Mouse (Mus musculus) intestine, embryonic 16.5 days (tissue): ENCODE results near the gene Zfp950. TPM values are rescaled to one million over a fixed set of nuclear protein-coding genes. Genes with fewer than 3 reads are reported as not detected.

ENCODE experiments used
- ATAC-seq: fragments of 200-750 bp; cut with Nextera tagmentation; 2 replicates; pipeline ENCODE4 v1.8.0; 2017; ENCODE audit warnings: moderate TSS enrichment, moderate library complexity
- H3K27ac ChIP-seq: fragments of 300-500 bp; sonication (generic); 2 replicates; pipeline ENCODE4 v1.5.1; 2014; ENCODE audit warnings: mild to moderate bottlenecking, low read length
- H3K27me3 ChIP-seq: fragments of 300-500 bp; sonication (generic); replicated peaks from 2 replicates; pipeline ENCODE4 v1.6.1; 2014; ENCODE audit warnings: low read length, control low read depth, mixed read lengths; ENCODE audit not compliant: control insufficient read depth, insufficient read depth
- H3K36me3 ChIP-seq: fragments of 300-500 bp; sonication (generic); 2 replicates; pipeline ENCODE4 v1.6.1; 2014; ENCODE audit warnings: low read length, control low read depth; ENCODE audit not compliant: control insufficient read depth, insufficient read depth
- H3K4me1 ChIP-seq: fragments of 300-500 bp; sonication (generic); 2 replicates; pipeline ENCODE4 v1.6.1; 2014; ENCODE audit warnings: low read length, control low read depth, mixed read lengths; ENCODE audit not compliant: control insufficient read depth, insufficient read depth
- H3K4me2 ChIP-seq: fragments of 300-500 bp; sonication (generic); 2 replicates; pipeline ENCODE4 v1.6.1; 2014; ENCODE audit warnings: low read depth, low read length, control low read depth
- H3K4me3 ChIP-seq: fragments of 300-500 bp; sonication (generic); 2 replicates; pipeline ENCODE4 v1.5.1; 2014; ENCODE audit warnings: mild to moderate bottlenecking, low read length
- H3K9ac ChIP-seq: fragments of 300-500 bp; sonication (generic); 2 replicates; pipeline ENCODE4 v1.6.1; 2014; ENCODE audit warnings: low read depth, low read length
- H3K9me3 ChIP-seq: fragments of 300-500 bp; sonication (generic); 2 replicates; pipeline ENCODE4 v1.6.1; 2016; ENCODE audit warnings: low read length, control low read depth; ENCODE audit not compliant: control insufficient read depth
- WGBS: fragments of 180-500 bp; shearing (Covaris S2); extraction: QIAGEN DNeasy Blood & Tissue Kit; methylation state at CpG from one replicate; pipeline ENCODE4 v1.1.7; 2014; 5-methylcytosine and 5-hydroxymethylcytosine counted together
- polyA plus RNA-seq: library from polyadenylated mRNA; unstranded; fragments of >200 nt; fragmentation: Nextera tagmentation; extraction: Ambion mirVana; gene quantifications from 2 replicates; pipeline ENCODE4 v1.2.1, GENCODE M21; 2015

The Zfp950 gene
- polyA plus RNA-seq, 1 experiment from 2014 or later = 34.2 TPM

- Histone ChIP-seq H3K36me3 (no peaks in the 10 kb centered on the region), H3K9ac (no peak overlapping the region), H3K27ac (no peak overlapping the region), H3K4me1 (no peaks in the 10 kb centered on the region), H3K4me3 (no peak overlapping the region), H3K9me3 (no peaks in the 10 kb centered on the region), H3K4me2 (no peak overlapping the region), H3K27me3 (no peaks in the 10 kb centered on the region)
- ATAC-seq = no peak
- 86% methylated on average over 1 of the region's 1 CpGs for WGBS
Observed at GRCm38 (mm10) chr19:61065011-61065410, 75.6 kb downstream of the Zfp950 start.

GRCm38 (mm10) chr19:61064386-61064785, 76.3 kb downstream of the Zfp950 start:
- no peak overlapping the region for H3K4me3 ChIP-seq
- no peak for ATAC-seq
- no peak overlapping the region for H3K9ac ChIP-seq
- H3K27ac ChIP-seq = no peak overlapping the region
- 69% methylated on average over 3 of the region's 3 CpGs for WGBS
- no peaks in the 10 kb centered on the region for H3K9me3 ChIP-seq
- H3K36me3 ChIP-seq = no peaks in the 10 kb centered on the region
- no peaks in the 10 kb centered on the region for H3K4me1 ChIP-seq
- no peaks in the 10 kb centered on the region for H3K27me3 ChIP-seq
- no peak overlapping the region for H3K4me2 ChIP-seq

GRCm38 (mm10) chr19:61057581-61057980, 83.1 kb downstream of the Zfp950 start:
- peak; percentile 62; the same call in 1 of the 2 replicates for ATAC-seq
- Histone ChIP-seq H3K9ac (no peak overlapping the region), H3K9me3 (no peaks in the 10 kb centered on the region), H3K4me1 (peaks cover 14% of the 10 kb centered on the region), H3K4me3 (no peak overlapping the region), H3K36me3 (no peaks in the 10 kb centered on the region), H3K27ac (0 out of 2 replicates have a peak overlapping the region, but pooled peaks have one; percentile 34), H3K4me2 (no peak overlapping the region), H3K27me3 (no peaks in the 10 kb centered on the region)
- 3% methylated on average over 3 of the region's 3 CpGs for WGBS

DNA sequence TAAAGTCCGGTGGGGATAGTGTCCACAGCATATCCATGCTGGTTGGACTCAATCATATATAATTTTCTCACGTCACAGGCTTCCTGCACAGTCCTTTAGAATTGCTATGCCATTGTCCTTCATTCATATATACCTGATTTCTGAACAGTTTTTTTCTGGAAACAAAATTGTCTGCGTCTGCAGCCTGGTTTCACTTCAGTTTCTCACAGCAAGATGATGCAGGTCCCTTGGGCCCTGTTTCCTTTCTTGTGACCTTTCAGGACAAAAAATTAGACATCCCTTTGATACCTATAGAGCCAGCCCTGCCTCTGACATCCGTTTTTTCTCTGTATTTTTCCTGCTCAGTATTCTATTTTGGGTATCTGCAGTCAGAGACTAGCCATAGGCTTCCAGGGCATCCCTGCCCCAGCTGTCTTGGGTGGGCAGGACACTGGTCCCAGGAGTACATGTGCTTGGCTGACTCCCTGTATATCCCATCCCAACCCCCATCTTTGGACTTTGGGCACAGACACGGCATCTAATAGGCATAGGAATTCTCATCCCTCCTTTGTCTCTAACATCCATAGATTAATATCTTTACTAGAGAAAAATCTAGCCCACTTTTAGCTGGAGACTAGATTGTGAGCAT, 83.7 kb downstream of the Zfp950 start:
- H3K4me1 ChIP-seq = peaks cover 14% of the 10 kb centered on the region
- no peak for ATAC-seq
- 51% methylated on average over 5 of the region's 5 CpGs for WGBS
- H3K9ac ChIP-seq = no peak overlapping the region
- H3K27ac ChIP-seq = no peak overlapping the region
- no peak overlapping the region for H3K4me2 ChIP-seq
- H3K9me3 ChIP-seq = no peaks in the 10 kb centered on the region
- H3K27me3 ChIP-seq = no peaks in the 10 kb centered on the region
- H3K4me3 ChIP-seq = no peak overlapping the region
- no peaks in the 10 kb centered on the region for H3K36me3 ChIP-seq

DNA sequence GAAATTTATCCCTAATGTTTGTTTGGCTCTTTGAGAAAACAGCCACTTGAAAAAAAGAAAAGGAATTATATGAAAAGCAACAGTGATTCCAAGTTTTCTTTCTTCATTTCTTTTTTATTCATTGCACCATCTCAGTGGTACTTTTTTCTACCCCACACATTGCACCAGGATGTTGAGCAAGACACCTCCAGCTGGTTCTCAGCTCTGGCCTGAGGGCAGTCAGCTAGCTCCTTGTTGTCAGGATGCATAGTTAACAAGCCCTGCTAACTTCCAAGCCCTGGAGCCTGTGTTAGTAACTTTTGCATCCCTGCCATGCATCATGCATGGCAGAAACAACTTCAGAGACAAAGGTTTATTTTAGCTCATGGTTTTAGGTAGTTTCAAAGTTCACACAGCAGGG, 87.9 kb downstream of the Zfp950 start:
- Histone ChIP-seq H3K27me3 (no peaks in the 10 kb centered on the region), H3K27ac (no peak overlapping the region), H3K36me3 (no peaks in the 10 kb centered on the region)

GRCm38 (mm10) chr19:61052008-61052407, 88.6 kb downstream of the Zfp950 start:
- Histone ChIP-seq H3K4me3 (no peak overlapping the region), H3K36me3 (no peaks in the 10 kb centered on the region), H3K27me3 (no peaks in the 10 kb centered on the region), H3K9me3 (no peaks in the 10 kb centered on the region), H3K4me1 (peaks cover 4% of the 10 kb centered on the region), H3K4me2 (no peak overlapping the region), H3K9ac (no peak overlapping the region), H3K27ac (no peak overlapping the region)
- no peak for ATAC-seq

More for the DNA sequence above, 87.9 kb downstream of the Zfp950 start:
- H3K4me3 ChIP-seq = no peak overlapping the region
- no peak for ATAC-seq
- peaks cover 12% of the 10 kb centered on the region for H3K4me1 ChIP-seq
- H3K9ac ChIP-seq = no peak overlapping the region
- no peaks in the 10 kb centered on the region for H3K9me3 ChIP-seq
- H3K4me2 ChIP-seq = no peak overlapping the region

GRCm38 (mm10) chr19:61051151-61051550, 89.5 kb downstream of the Zfp950 start:
- no peak for ATAC-seq
- Histone ChIP-seq H3K27ac (no peak overlapping the region), H3K4me2 (no peak overlapping the region), H3K36me3 (no peaks in the 10 kb centered on the region), H3K27me3 (no peaks in the 10 kb centered on the region), H3K9me3 (no peaks in the 10 kb centered on the region), H3K4me1 (no peaks in the 10 kb centered on the region), H3K9ac (no peak overlapping the region), H3K4me3 (no peak overlapping the region)
- 94% methylated on average over 1 of the region's 1 CpGs for WGBS

DNA sequence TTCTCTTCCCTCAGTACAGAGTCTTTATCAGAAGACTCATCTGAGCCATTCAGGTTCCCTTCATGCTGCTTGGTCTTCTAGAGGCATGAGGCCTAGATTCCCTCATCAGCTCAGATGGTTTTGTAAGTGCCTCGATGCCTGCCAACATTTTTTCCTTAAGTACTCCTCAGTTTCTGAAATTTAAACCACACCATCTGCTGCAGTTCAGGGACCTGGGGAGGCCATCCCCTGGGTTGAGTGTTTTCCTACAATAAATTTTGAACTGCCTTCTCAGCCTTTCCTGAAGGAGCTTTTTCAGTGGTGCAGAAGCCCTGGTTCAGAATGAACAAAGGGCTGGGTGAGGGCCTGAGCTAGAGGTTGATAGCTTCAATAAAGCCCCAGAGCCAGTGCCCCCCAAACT, 91.2 kb downstream of the Zfp950 start:
- no peak overlapping the region for H3K27ac ChIP-seq

DNA sequence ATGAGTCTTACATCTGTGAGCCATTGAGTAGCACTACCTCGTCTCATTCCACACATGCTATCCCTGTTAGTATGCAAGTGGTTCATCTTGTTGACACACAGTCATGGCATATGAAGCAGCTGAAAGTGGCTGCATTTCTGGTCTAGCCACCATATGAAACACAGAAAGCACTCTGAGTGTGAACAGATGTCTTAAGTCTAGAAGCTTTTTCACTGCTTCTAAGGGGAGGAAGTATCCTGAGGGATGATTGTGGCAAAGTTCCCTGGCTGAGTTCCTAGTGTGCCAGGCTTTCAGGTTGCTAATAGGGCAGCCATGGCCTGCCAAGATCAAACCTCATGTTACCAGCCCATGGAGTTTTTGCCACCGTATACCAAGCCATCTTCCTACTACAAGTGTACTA, 92.0 kb downstream of the Zfp950 start:
- Histone ChIP-seq H3K27me3 (no peaks in the 10 kb centered on the region), H3K4me3 (no peak overlapping the region), H3K9me3 (no peaks in the 10 kb centered on the region), H3K9ac (no peak overlapping the region), H3K4me1 (no peaks in the 10 kb centered on the region), H3K4me2 (no peak overlapping the region), H3K36me3 (no peaks in the 10 kb centered on the region), H3K27ac (no peak overlapping the region)
- 79% methylated on average over 2 of the region's 2 CpGs for WGBS
- no peak for ATAC-seq

More for the DNA sequence above, 91.2 kb downstream of the Zfp950 start:
- no peak overlapping the region for H3K4me3 ChIP-seq
- no peaks in the 10 kb centered on the region for H3K9me3 ChIP-seq
- H3K27me3 ChIP-seq = no peaks in the 10 kb centered on the region
- H3K4me1 ChIP-seq = no peaks in the 10 kb centered on the region
- no peaks in the 10 kb centered on the region for H3K36me3 ChIP-seq
- no peak overlapping the region for H3K9ac ChIP-seq
- 63% methylated on average over 1 of the region's 1 CpGs for WGBS
- no peak for ATAC-seq
- H3K4me2 ChIP-seq = no peak overlapping the region

- Histone ChIP-seq H3K4me2 (no peak overlapping the region), H3K4me1 (no peaks in the 10 kb centered on the region), H3K9me3 (no peaks in the 10 kb centered on the region), H3K4me3 (no peak overlapping the region), H3K27ac (no peak overlapping the region), H3K27me3 (no peaks in the 10 kb centered on the region), H3K36me3 (no peaks in the 10 kb centered on the region), H3K9ac (no peak overlapping the region)
- ATAC-seq = no peak
Observed at GRCm38 (mm10) chr19:61039151-61039550, 101.5 kb downstream of the Zfp950 start.
